Mouse (Mus musculus) fibroblast of lung, adult 2 months (primary cell): ENCODE data around the gene Tcea2.

Experiments
- DNase-seq: peaks from one replicate; pipeline ENCODE4 v3.0.0-alpha.2; 2011; ENCODE audit warnings: low read depth

Tcea2 gene

DNA sequence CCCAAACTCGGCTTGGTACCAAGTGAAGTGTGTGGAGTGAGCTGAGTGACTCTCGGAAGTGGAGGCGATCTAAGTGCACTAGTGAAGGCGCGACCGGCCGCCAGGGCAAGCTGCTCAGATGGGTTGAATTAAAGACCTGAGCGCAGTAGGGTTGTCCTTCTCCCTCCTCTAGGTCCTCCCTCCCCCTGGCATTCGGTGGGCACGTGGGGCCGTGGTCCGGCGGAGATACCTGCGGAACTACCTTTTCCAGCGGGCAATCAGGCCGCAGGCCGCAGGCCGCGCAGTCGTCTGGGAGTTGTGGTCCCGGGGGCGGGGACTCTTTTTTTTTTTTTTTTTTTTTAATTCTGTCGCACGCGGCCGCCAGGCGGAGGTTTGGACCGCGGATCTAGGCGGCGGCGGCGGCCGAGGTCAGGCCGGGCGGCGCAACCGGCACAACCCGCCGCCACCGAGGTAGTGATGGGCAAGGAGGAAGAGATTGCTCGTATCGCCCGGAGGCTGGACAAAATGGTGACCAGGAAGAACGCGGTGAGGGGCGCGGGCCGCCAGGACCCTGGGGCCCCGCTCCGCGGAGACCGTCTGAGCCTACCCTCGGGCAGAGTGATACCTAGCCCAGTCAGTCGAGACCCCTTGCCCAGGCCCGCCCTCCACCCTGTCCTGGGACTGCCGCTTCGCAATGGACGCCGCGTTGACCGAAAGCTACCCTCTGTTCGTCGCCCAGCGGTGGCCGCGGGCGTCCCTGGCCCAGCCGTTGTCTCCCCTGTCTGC is at the start of gene Tcea2:
Tcea2 (plus strand) TSS at position 360 of the 765 bp plus-strand sequence.
- DNase-seq = no peak

DNA sequence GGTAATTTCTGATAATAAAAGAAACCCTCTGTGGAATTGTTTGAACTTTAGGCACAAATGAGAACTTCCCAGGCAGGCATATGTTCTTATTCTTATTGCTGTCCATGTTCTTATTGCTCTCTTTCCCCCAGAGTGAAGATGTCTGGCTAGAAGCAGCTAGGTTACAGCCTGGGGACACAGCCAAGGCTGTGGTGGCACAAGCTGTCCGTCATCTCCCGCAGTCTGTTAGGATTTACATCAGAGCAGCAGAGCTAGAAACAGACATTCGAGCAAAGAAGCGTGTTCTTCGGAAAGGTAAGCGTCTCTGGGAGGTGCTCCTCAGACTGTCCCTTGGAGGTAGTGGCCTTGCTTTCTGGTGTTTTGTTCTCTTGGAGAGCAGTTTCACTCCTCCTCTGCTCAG is 47.5 kb upstream of the Tcea2 start:
- no peak for DNase-seq

DNA sequence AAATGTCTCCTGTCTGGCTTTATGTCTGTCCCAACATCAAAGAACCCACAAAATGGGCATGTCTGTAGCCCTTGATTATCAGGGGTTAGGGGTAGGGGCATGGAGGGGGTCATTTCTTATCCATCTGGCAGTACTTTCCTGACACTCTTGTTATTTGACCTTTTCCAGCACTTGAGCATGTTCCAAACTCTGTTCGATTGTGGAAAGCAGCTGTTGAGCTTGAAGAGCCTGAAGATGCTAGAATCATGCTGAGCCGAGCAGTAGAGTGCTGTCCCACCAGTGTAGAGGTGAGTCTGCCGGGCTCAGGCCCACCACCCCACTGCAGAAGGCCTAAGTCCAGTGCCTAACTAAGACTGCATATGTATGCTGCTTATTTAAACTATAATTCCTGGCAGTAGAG is 44.2 kb upstream of the Tcea2 start:
- no peak for DNase-seq

GRCm38 (mm10) chr2:181644361-181644760 is 35.7 kb upstream of the Tcea2 start:
- DNase-seq = no peak

GRCm38 (mm10) chr2:181645666-181646065 is 34.4 kb upstream of the Tcea2 start:
- no peak for DNase-seq

DNA sequence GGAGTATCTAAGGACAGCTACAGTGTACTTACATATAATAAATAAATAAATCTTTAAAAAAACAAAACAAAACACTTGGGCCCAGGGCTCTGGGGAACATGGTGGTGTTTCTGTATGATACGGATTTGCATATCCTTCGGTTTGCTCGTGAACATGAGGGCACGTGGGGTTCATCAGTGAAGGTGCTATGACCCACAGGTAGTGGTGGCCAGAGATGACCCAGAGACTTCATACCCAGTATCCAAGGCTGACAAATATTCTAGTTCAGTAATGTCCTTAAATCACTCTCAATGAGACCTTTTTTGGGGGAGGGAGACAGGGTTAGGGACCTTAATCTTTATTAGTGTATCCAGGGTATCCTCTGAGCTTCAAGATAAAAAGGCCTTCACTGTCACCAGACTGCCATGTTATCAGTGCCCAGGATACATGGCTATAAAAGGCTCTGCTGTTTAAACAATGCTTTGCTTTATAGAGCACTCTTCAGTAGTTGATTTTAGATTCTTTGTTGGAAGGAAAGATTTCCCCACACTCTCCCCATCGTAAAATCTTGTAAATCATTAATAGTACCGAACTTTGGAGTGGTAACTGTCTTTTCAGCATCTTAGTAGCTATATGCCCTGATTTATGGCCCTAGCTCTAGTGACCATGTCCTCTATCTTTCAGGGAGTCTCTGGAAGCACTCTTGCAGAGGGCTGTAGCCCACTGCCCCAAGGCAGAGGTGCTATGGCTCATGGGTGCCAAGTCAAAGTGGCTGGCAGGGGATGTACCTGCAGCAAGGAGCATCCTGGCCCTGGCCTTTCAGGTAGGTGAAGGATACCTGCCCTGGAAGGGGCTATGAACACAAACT is 33.3 kb upstream of the Tcea2 start:
- DNase-seq = no peak

GRCm38 (mm10) chr2:181648926-181649325 is 31.2 kb upstream of the Tcea2 start:
- DNase-seq = no peak

DNA sequence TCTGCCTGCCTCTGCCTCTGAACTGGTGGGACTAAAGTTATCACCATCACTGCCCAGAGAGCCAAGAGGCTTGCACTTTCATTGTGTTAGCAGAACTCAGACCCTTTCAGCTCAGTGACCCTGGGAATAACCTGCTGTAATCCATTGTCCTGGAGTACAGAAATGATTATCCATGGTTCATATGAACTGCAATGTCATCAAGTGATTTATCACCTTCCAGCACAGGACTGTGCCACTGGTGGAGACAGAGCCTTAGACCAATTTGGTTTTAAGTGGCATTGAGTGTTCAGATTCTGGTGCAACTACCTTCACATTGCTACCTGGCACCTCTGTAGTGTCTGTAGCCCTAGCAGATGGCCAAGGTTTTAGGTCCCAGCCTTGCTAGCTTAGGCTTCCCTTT is 27.0 kb upstream of the Tcea2 start:
- DNase-seq = no peak

GRCm38 (mm10) chr2:181653523-181653922 is 26.6 kb upstream of the Tcea2 start:
- DNase-seq = no peak

- DNase-seq = no peak
Measured at GRCm38 (mm10) chr2:181656734-181657133, 23.4 kb upstream of the Tcea2 start, which contains the start of gene Gm29797. TSS of gene Gm29797 (plus strand) at chr2:181657034.

DNA sequence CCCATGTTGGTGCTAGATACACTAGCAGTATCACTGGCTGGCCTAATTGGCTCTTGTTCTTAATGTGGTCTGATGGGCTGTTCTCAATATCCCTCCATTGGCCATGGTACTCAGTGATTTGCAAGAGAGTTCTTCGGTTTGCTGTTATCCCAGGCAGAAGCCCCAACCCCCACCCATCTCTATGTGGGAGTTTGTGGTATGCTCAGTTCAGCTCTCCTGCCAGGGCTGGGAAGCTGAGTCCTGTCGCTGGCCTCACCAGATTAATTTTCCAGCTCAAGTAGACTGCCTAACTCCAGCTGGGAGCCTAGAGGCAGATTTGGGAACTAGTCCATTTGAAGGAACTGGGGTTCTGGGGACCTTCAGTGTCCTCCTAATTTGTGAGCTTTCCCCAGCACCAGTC is 22.7 kb upstream of the Tcea2 start:
- no peak for DNase-seq

DNA sequence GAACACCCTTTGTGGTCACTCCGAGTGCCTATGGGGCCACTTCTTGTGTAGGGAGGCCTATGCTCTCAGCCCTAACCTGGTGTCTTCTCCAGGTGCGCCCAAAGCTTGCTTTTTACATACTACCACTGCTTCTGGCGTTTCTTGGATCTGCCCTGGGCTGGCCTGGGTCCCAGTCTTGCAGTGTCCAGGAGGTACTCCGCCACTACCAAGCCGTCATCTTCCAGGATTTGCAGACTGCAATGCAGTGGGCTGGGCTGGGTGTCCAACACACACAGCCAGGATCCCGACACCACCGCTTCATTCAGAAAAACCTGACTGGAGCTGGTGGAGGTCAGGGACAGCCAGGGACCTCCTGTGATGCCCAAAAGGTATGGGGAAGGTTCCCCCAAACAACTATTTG is 21.6 kb upstream of the Tcea2 start:
- DNase-seq = no peak

- peak; percentile 60 for DNase-seq
Measured at GRCm38 (mm10) chr2:181658930-181659555, 21.1 kb upstream of the Tcea2 start.

GRCm38 (mm10) chr2:181659609-181660055 is 20.5 kb upstream of the Tcea2 start:
- peak; percentile 50 for DNase-seq

DNA sequence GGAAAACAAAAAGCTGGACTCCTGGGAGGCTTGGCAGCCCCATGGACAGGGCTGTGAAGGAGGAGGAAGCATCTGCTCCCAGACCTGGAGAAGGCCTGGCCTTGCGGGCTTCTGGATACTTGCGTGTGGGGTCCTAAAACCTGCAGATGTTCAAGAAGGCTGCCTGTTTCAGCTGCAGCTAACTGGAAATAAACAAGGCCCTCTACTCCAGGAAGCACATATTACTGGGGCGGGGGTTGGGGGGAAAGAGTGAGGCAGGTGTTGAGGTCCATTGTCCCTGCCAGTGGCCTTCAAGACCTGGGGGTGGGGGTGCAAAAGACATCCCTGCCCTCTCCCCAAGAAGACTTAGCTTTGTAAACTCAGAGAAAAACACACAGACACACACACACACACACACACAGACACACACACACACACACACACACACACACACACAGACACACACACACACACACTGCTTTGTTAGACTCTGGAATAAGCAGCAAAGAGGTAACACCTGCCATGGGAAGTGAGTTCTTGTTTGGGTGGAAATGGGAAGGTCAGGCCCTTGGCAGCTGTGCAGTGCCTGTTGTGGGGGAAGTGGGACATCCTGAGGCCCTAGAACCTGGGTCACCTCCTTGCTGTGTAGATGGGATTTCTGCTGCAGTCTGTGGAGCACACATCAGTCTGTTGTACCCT is 17.4 kb upstream of the Tcea2 start:
- DNase-seq = no peak

GRCm38 (mm10) chr2:181663298-181663630 is 16.8 kb upstream of the Tcea2 start:
- no peak for DNase-seq

- DNase-seq = no peak
Measured at GRCm38 (mm10) chr2:181670285-181670912, 9.7 kb upstream of the Tcea2 start.

DNA sequence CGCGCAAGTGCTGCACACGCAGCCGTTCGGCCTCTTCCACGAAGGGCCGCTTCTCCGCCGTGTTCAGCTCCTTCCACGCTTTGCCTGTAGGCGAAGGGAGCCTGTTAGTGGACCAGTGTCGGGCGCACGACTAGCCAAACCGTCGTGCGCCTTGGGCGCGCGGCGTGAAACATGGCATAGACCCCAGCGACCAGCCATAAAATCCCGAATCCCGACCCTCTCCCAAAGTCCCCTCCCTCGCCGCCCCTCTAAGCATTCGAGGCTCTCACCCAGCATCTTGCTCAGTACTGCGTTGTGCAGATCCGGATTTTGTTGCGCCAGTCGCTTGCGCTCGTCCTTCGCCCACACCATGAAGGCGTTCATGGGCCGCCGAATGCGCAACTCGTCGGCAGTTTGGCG is 9.2 kb upstream of the Tcea2 start:
- DNase-seq = no peak

GRCm38 (mm10) chr2:181671326-181671725 is 8.8 kb upstream of the Tcea2 start, which contains the start of gene Sox18:
TSS of gene Sox18 (minus strand) at chr2:181671640.
- no peak for DNase-seq

- DNase-seq = no peak
Measured at GRCm38 (mm10) chr2:181671984-181672383, 8.1 kb upstream of the Tcea2 start.

- no peak for DNase-seq
Measured at GRCm38 (mm10) chr2:181673501-181673900, 6.6 kb upstream of the Tcea2 start.

GRCm38 (mm10) chr2:181674934-181675333 is 5.2 kb upstream of the Tcea2 start:
- DNase-seq = no peak
